Mouse (Mus musculus) frontal cortex, adult (tissue): ENCODE data around the gene AC124108.1.

ENCODE experiments used
- ATAC-seq: cut with Nextera tagmentation; 2 replicates; pipeline ENCODE4 v1.9.2; 2017; ENCODE audit warnings: mild to moderate bottlenecking, moderate library complexity, mixed read lengths; ENCODE audit not compliant: low TSS enrichment

AC124108.1 gene

GRCm38 (mm10) chr1:132200562-132201510 lies 9.6 kb downstream of the AC124108.1 start:
- peak; percentile 64 for ATAC-seq

GRCm38 (mm10) chr1:132201511-132201860 lies 10.2 kb downstream of the AC124108.1 start:
- no peak for ATAC-seq

- no peak for ATAC-seq
Observed at GRCm38 (mm10) chr1:132201936-132202335, 10.7 kb downstream of the AC124108.1 start.

- ATAC-seq, result peak; percentile 57
Observed at GRCm38 (mm10) chr1:132202771-132203170, 11.5 kb downstream of the AC124108.1 start.

GRCm38 (mm10) chr1:132205958-132206357 lies 14.7 kb downstream of the AC124108.1 start:
- ATAC-seq, result no peak

- no peak for ATAC-seq
Observed at GRCm38 (mm10) chr1:132206828-132207227, 15.6 kb downstream of the AC124108.1 start.

GRCm38 (mm10) chr1:132208154-132208553 lies 16.9 kb downstream of the AC124108.1 start:
- ATAC-seq, result peak; percentile 64

- ATAC-seq, result no peak
Observed at GRCm38 (mm10) chr1:132209400-132209799, 18.1 kb downstream of the AC124108.1 start.

- ATAC-seq, result no peak
Observed at GRCm38 (mm10) chr1:132210922-132211321, 19.7 kb downstream of the AC124108.1 start.

- no peak; the same call in 1 of the 2 replicates for ATAC-seq
Observed at GRCm38 (mm10) chr1:132211672-132212071, 20.4 kb downstream of the AC124108.1 start.

GRCm38 (mm10) chr1:132212218-132212617 lies 21.0 kb downstream of the AC124108.1 start:
- peak; percentile 73 for ATAC-seq

- no peak for ATAC-seq
Observed at GRCm38 (mm10) chr1:132213076-132213475, 21.8 kb downstream of the AC124108.1 start.

- ATAC-seq, result no peak
Observed at GRCm38 (mm10) chr1:132216276-132216675, 25.0 kb downstream of the AC124108.1 start.

- no peak for ATAC-seq
Observed at GRCm38 (mm10) chr1:132221627-132222026, 30.4 kb downstream of the AC124108.1 start.

- peak; percentile 89 for ATAC-seq
Observed at GRCm38 (mm10) chr1:132222166-132222565, 30.9 kb downstream of the AC124108.1 start.

- ATAC-seq, result no peak
Observed at GRCm38 (mm10) chr1:132226297-132227080, 35.2 kb downstream of the AC124108.1 start.

- ATAC-seq, result no peak
Observed at GRCm38 (mm10) chr1:132229667-132230066, 38.4 kb downstream of the AC124108.1 start, which contains the start of gene Gm10188. Gene Gm10188 (minus strand): TSS chr1:132229767.

GRCm38 (mm10) chr1:132231470-132232274 lies 40.4 kb downstream of the AC124108.1 start:
- peak; percentile 73 for ATAC-seq

- 0 out of 2 replicates have a peak, but pooled peaks have one; percentile 35 for ATAC-seq
Observed at GRCm38 (mm10) chr1:132233566-132233965, 42.3 kb downstream of the AC124108.1 start.

- ATAC-seq, result no peak
Observed at GRCm38 (mm10) chr1:132234757-132235273, 43.6 kb downstream of the AC124108.1 start.

- peak; percentile 64; the same call in 1 of the 2 replicates for ATAC-seq
Observed at GRCm38 (mm10) chr1:132237585-132238159, 46.4 kb downstream of the AC124108.1 start.
